Mouse (Mus musculus) CD4-positive, CD25-positive, alpha-beta regulatory T cell, adult 2 months (primary cell): ENCODE measurements around the gene Ric3.
"Not testable (repeated sequence)": the region's sequence is repeated elsewhere in the genome, so short reads cannot be mapped to it uniquely, and the experiment has no call there.

ENCODE experiments used
- DNase-seq: peaks from one replicate; pipeline ENCODE4 v3.0.0-alpha.2; 2012; ENCODE audit warnings: low read depth, low spot score

The Ric3 gene

DNA sequence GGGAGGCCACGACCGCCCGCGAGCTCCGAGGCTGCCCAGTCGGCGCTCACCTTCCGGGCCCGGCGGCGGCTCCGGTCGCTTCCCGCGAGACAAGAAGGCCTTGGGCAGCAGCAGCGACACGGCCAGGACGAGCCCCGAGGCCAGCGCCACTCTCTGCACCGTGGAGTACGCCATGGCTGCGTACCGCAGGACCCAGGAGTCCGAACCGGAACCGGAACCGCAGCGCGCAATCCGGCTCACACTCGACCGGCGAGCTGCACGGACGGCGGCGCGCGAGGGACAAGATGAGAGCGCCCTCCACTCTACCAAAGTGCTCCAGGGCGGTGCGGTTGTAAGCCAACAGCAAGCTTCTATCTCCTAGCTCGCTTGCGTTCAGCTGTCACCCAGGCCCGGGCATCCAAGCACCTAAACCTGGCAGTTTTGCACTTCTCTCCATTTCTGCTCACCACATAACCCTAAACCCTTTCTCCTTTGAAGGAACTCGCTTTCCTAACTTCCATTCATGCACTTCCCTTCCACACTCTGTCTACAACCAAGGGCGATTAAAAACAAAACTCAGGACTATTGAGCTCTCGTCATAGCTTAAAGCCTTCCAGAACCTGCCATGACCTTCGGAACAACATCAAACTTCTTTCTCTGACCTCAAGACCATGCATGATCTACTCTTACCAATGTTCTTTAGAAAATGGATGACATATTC, at the start of gene Ric3:
Gene Ric3 (minus strand): TSS at position 219 of the 700 bp plus-strand sequence.
- no peak for DNase-seq

DNA sequence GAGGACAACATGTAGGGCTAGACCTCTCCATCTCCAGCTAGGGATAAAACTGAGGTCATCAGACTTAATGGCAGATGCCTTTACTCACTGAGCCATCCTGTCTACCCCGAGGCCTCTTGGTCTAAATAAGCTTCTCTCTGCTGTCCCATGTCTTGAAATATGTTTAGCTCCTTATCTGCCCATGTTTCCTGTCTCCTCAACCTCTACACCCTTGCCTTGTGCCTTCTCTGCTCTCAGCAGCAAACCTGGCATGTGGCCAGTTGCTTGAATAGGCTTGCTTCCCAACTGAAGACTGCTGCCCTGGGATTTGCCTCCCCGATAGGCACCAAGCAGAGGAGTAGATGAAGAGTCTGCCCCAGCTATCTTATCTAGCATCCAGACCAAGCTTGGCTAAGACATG, 48.4 kb upstream of the Ric3 start:
- DNase-seq: no peak

DNA sequence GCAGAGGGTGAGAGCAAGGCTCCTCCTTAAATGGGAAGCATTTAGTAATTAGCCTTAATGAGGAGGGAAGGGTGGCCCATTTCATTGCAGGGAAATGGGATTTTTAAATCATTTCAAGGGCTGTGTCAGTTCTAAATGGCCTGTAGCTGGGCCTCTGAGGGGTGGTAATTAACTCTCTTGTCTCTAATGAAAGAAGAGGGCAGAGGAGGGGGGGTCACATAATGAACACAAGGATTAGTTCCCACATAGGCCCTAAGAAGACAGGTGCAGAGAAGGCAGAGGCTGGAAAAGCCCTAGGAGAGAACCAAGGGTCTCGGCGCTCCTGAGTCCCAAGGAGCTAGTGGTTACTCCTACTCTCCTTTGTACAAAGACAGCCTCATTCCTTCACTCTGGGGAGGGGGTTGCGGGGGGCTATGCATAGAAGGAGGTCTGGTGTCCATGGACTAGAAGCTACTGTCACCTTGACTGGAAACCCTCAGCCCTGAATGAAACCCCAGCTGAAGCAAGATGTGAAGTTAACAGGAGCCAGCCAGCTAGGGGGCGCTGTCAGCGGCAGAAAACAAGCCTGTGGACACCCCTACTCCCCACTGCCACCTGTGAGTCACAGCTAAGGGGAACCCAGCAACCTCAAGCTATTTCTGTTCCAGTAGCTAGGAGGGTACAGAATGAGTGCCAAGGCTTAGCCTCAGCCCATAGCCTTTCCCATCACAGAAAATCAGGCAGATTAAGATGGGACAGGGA, 47.0 kb upstream of the Ric3 start:
- DNase-seq: no peak

DNA sequence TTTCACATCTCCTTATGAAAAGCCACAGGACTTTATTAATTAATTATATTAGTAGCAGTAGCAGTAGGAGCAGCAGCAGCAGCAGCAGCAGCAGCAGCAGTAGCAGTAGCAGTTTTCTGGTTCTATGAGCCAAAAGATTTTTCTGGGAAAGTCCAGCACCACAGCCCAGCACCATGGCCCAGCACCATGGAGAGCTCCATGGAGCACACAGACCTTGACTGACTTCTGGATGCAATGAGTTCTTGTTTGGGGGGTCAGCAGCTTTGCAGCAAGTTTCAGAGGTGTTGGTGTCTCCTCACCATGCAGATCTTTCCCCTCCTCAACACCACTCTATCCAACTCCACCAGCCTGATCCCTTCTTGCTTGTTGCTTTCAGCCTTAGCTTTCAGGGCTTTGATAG, 46.3 kb upstream of the Ric3 start:
- DNase-seq: no peak

DNA sequence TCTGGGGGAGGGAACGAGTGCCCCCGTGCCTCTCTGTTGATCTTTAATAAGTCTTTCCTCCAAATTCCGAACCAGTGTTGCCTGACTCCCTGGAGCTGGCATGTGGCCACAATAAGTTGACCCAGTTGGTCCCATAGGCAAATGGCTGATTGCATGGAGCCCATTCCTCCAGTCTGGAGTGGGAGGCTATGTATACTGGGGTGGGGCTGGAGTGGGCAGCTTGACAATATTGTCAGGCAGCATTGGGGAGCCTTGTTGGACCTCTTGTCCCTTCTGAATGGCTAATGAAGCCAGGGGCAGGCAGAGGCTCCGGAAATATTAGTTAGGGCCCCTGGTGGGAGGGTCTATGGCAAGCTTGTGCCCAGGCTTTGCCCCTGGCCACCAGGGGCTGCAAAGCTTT, 32.8 kb upstream of the Ric3 start:
- DNase-seq: no peak

DNA sequence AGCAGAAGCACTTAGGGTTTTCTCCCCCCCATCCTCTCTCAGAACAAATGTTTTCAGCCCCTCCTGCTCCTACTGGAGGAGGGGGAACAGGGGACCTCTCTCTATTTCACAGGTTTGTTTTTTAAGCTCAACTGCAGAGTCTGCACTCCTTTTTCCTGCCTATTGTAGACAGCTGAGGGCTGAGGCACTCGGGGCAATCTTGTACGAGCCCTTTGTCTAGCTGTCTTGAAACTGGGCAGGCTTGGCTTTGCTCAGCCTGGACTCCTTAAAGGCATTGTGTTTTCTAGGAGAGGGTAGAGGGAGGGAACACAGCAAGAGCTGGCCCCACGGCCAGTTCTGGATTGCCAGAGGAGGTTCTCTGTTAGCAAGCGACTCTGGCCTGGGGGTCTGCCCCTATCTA, 32.4 kb upstream of the Ric3 start:
- not testable (repeated sequence) for DNase-seq

DNA sequence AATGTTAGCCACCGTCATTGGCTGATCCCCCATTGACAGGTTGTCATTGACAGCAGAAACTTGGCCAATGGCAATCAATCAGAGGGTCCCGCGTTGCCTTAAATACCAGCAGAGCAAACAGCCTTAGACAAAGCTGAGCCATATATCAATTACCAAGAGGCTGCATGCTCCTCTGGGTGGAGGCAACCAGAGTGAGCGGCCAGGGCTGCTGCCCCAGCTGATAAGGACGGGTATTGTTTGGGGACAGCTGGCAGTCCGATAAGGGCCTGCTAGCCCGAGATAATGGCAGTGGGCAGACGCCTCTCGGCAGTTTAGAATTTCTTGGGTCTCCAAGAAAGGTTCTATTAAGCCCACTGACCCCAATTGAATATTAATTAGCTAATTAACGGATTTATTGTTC, 31.8 kb upstream of the Ric3 start:
- no peak for DNase-seq

DNA sequence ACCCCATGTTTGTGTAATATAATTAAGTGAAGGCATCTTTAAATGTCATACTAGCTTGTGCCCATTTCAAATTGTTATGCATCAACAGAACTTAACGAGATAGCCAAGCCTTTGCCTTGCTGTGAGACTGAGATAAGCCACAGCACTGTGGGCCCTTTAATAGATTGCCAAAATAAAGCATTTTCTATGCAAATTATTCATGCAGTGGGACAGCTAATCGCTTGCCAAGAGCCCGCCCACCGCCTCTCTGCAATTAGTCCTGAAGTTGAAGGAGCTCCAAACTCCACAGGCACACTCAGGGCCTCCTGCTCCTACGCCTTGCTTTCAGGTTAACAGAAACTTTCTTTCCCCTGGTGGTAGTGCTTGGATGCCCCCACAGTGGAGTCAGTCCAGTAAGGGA, 27.9 kb upstream of the Ric3 start:
- DNase-seq: no peak

DNA sequence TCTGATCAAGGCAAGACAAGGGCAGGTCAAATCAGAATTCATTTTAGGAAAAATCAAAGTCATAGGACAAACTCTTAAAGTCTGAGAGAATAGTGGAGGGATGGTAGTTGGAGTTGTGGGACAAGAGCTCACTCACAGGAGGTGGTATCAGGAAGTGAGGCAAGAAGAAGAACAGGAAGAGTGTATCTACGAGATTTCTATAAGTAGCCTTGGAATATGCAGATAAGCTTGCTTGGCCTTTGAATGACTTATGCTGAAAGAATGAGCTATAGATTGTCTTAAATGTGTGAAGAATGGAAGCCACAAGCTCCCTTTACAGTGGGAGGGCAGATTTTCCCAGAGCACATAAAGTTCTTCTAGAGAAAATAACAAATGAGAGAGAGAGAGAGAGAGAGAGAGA, 21.8 kb upstream of the Ric3 start:
- DNase-seq: no peak

DNA sequence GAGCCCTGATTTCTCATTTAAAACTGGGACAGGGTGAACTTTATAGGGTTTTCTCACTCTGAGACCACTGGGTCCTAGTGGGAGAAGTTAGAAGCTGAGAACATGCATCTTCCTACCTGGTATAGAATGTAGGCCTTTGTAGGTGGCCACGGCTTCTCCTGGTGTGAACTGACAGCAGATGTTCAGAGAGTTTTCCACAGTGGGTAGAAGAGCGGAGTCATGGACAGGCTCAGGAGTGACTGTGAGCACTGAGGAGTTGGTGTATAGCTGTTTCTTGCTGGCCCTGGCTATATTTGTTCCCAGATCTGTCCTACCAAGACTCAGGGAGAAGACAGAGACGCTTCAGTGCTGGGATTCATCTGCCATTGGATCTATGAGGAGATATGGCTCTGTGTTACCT, 18.0 kb upstream of the Ric3 start:
- DNase-seq: no peak

DNA sequence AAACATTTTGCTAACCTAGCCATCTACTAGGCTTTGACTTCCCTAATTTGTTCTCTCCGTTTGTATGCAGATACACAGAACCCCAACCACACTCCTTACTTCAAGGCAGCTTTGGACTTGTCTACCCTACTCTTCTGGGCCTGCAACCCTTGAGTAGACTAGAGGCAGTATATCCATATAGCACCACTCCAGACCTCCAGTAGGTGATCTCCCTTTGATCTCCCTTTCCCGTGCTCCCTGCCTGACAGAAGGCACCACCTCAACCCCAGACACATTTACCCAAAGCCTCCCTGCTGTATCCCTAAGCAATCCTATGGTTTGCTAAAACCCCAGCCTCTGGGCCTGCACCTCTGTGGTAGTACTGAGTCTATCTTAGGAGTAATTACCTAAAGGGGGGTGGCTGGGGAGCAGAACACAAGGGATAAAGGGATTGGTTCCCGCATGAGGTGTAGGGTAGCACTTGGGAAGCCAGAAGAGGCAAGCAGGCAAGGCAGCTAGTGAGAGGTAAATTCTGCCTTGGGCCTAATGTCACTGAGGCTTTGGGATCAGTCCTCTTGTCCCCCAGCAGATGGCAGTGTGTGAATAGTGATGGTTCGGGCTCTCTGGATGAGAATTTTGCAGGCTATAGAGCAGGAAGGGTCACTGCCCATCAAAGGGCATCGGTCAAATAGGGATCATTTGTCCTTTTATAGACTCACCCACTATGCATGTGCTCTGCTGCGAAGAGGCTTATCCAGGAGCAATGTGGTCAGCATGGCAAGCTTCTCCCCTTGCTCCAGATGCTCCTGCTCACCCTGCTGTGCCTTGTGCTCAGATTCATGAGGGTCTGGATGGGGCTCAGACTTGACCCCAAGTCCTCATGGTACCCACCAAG, 15.3 kb upstream of the Ric3 start:
- no peak for DNase-seq

DNA sequence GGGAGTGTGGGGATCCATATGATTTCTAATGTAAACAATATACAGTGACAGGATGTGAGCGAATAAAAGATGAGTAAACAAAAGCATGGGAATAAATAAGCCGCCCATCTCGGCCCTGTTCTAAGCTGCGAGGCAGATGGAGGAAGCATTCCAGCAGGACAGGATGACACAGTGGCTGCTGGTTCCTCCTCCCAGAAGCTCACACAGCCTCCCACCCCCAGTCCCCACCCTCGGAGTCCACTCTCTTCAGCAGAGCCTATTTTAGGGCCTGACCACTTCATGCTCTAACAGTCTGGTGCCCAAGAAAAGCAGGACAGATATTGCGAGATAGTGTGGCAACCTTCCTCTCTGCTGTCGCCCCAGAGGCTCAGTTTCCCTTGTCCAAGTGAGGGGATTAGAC, 14.1 kb upstream of the Ric3 start:
- no peak for DNase-seq

DNA sequence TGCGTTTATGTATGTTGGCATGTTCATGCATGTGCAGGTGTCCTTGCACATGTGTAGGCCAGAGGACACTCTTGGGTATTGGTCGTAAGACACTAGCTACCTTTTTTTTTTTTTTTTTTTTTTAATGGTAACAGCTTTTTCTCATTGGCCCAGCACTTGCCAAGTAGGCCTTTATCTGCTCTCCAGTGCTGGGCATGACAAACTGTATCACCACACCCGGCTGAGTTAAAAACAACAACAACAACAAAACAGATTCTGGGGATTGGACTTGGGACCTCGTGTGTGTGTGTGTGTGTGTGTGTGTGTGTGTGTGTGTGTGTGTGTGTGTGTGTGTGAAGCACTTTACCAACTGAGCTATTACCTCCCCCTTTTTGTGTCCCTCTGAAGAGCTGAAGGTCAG, 13.5 kb upstream of the Ric3 start:
- DNase-seq: no peak

DNA sequence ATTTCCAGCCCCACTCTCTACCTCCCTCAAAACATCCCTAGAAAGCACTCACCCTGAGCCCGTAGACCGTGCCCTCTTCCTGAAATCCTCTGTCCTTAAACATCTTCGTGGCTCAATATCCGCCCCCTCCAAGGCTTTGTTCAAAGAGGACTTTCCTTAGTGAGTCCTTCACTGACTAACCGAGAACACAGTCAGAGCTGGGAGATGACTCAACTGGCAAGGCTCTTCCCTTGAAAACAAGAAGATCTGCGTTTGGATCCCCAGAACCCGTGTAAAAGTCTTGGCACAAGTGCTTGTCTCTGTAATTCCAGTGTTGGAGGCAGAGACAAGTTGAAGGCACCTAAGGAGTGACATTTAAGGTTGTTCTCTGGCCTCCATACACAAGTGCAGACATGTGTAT, 11.2 kb upstream of the Ric3 start:
- DNase-seq: no peak

DNA sequence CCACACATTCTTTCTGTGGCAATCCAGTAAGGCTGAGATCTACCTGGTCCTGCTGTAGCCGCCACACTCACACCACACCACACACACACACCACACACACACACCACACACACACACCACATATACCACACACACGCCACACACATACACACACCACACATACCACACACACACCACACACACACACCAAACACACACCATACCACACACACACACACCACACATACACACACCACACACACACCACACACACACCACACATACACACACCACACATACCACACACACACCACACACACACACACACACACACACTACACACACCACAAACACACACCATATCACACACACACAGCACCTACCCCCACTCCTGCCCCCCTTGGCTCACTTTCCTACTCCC, 8.2 kb upstream of the Ric3 start:
- not testable (repeated sequence) for DNase-seq

DNA sequence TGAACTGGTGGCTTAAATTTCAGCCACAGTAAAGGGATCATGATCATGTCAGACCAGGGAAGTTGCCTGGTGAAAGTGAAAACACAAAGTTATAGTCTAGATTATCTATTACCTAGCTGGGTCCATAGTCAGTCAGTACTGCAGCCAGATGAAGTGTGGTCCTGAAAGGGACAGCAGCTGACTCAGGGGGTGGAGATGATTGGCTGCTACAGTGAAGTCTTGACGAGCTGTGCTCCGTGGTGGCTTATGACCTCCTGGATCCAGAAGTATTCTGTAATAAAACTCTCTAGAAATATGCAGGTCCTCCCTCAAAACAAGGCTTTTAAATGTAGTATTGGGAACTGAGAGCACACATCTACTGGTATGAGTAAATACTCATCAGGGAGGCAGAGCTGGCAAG, 3.8 kb upstream of the Ric3 start:
- DNase-seq: no peak

DNA sequence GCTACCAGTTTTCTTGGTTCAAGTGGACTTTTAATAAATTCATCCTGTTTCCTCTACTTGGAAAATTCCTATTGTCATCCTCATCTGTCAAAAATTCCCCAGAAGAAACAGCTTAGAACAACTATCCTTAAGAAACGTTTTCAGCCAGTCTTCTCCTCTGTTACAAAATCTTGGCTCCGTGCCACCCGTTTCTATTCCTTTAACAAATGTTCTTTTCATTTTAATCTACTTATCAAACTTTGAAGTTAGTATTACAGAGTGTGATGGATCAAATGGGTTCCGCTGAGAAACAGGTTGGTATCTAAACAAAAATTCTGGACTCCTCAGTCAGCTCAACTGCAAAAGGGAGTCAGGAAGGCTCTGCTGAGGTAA, 668 bp upstream of the Ric3 start:
- no peak for DNase-seq

DNA sequence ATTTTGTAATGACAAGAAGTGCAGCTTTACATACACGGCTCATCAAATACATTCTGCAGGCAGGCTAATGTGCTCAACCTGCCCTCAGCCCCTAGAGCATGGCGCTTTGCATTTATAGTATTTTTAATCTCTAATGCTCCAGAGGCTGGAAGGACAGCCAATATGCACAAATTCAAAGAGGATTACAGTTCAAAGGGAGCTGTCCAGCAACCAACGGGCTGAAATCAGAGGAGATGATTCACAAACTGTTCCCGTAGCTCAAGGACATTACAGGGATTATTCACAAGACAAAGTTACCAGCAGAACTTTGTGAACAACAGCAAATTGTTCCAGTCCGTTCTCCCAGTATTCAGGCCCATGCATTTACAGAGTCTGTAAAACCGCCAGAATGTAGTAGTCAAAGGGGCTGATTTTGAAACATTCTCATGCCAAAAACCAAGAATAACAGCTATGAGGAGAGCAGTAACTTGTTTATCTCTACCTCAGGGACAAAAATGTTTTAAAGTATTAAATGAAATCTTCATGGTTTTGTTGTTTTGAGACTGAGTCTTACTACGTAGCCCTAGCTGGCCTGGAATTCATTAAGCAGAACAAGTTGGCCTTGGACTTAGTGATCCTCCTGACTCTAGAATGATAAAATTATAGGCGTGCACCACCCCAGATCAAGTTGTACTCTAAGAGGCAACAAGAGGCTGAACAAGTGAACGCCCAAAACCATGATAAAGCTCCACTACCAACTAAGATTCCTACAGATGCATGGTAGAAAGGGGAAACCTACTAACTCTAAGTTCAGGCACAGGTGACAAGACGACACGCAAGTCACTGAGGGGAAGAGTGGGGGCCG, 640 bp downstream of the Ric3 start:
- no peak for DNase-seq

DNA sequence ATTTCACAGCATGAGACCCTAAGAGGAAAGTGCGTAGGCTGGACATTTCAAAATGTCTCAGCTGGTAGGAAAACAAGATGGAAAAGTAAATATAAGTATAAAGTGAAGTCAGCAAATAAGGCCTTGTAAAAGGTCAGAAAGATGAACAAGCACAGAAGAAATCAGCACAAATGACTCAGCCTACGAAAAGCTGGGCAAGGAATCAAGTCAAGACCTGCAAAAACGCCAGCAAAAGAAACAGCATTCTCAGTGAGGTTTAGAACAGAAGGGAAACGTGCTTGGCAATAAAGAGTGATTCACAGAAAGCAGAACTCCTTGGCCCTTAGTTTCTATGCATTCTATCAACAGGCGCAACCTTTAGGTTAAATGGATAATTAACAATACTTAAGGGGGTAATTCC, 10.8 kb downstream of the Ric3 start:
- DNase-seq: no peak

DNA sequence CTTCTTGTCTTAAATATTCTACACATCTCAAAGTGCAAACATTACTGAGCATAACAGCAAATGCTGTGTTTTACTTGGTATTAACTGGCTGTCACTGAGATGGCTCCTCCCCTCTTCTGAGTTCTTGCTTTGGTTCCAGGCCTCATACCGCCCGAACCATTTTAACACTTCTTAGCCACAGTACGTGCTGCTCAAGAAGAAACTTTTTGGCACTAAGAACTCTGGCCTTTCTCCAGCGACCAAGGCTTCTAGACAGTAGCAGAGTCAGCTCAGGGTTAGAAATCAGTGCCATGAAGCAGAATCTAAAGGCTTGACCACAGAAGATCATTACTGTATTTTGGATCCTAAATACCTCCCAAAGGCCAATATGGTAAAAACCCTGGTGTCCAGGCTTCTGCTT, 13.5 kb downstream of the Ric3 start:
- no peak for DNase-seq

DNA sequence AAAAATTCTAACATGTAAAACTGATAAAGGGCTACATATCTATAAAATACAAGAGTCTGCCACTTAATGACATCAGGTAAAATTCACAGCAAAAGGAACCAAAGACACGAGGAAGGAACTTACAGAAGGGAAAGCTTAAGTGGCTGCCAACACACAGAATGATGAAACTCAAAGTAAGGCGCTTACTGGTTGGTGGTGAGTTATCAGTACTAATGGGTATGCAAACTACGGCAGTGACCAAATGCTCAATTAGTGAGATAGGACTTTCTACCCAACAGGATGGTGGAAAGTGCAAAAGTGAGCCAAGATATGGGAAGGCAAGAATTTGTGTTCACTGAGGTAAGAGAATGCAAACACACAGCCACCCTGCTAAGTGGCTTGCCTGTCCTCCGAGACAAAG, 23.6 kb downstream of the Ric3 start:
- DNase-seq: no peak

DNA sequence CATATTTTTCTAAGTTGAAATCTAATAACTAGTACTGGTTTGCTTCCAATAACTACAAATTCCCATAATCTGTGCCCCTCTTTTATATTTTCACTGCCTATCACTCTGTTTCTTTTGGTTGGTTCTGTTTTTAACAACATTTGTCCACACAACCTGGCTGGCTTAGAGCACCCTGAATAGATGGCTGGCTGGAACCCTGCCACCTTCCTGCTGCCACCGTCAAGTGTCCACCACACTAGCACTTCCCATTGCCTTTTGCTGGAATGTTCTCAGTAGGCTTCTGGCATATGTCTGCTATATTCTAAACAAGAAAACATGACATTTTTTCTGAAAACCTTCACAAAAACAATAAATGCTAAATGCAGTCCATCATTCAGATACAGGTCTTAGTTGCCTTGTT, 32.3 kb downstream of the Ric3 start:
- no peak for DNase-seq
